In the genomic region with DNA sequence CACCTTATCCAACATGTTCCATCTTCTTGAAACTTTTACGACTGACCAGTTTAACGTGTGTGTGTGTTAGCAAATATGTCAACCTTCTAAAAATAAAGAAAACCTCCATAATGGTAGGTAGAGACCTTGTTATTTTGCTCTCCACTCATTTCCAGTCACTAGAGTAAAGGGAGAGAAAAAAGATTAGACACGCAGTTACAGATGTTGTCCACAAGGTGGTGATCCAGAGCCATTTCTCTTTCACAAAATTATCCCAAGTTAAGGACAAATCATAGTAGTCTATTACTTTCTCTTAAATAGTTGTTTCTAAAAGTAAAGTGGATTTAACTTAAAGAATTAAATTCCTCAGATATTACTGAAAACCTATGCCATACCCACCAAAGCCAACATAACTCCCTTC, we compare ENCODE assay signal across 8 mouse cellular contexts. TPM values are rescaled to one million over a fixed set of nuclear protein-coding genes. Genes with fewer than 3 reads are reported as not detected.
DNase-seq lines count a peak whose midpoint lies in the region; ATAC-seq and TF ChIP-seq lines count a peak whose summit lies in the region.
"Had no signal": no experiment of that assay in that cellular context is flagged by ENCODE, and none has a peak within 500 bp of the region (broad histone marks: within the 10 kb centered on the region; RNA-seq: fewer than 3 reads in every experiment).

No protein-coding gene starts in this region.

- peak; percentile 80 for TF ChIP-seq CTCF in hindbrain, postnatal 0 days (IDR thresholded peaks at IDR 0.05; ENCODE audit: low read depth)
- peak; percentile 51 to 76; a peak in 3 of 4 replicates for TF ChIP-seq CTCF in CH12.LX (conservative IDR thresholded peaks at IDR 0.05 in 1 of 2, IDR thresholded peaks at IDR 0.05 in 1 of 2; ENCODE audit: low read depth in 2 of 2, low read length in 2 of 2)
- peak; percentile 58 for TF ChIP-seq CTCF in Patski (IDR thresholded peaks at IDR 0.05)

- no peaks in the 10 kb centered on the region for H3K4me1 ChIP-seq in hindbrain, postnatal 0 days (ENCODE audit: insufficient read depth, low read length)
- H3K4me1 ChIP-seq in hindbrain, embryonic 13.5 days (replicated peaks) = no peaks in the 10 kb centered on the region
- H3K4me1 ChIP-seq in CH12.LX (ENCODE audit: control insufficient read depth in 1 of 2, insufficient read depth in 2 of 2) = no peaks in the 10 kb centered on the region

- H3K4me2 ChIP-seq in hindbrain, postnatal 0 days (ENCODE audit: low read depth, low read length) = no peak overlapping the region
- no peak overlapping the region for H3K4me2 ChIP-seq in hindbrain, embryonic 13.5 days
- no peak overlapping the region for H3K4me2 ChIP-seq in CH12.LX (ENCODE audit: insufficient read depth, low read depth, poor library complexity, severe bottlenecking)

- dilution Hi-C loops in CH12.LX (cut with MboI; ENCODE audit: extremely low pct_ligation_motif_present, extremely low pct_unique_long_range_greater_than_20kb, low sequenced_read_pairs) = no loop called here

- in situ Hi-C loops in CH12.LX (cut with MboI; ENCODE audit: low pct_ligation_motif_present, low pct_unique_long_range_greater_than_20kb, low sequenced_read_pairs) (no loop called here), Patski (cut with MboI; ENCODE audit: low pct_unique_long_range_greater_than_20kb) (no loop called here)

- H3K27me3 ChIP-seq in hindbrain, postnatal 0 days (ENCODE audit: insufficient read depth, low read length) = no peaks in the 10 kb centered on the region
- no peaks in the 10 kb centered on the region for H3K27me3 ChIP-seq in hindbrain, embryonic 13.5 days
- H3K27me3 ChIP-seq in CH12.LX (replicated peaks) = no peaks in the 10 kb centered on the region
- H3K27me3 ChIP-seq in Patski = no peaks in the 10 kb centered on the region
- H3K27me3 ChIP-seq: megakaryocyte, embryonic 14.5 days had no signal

- peak; percentile 73 for TF ChIP-seq RAD21 in CH12.LX (IDR thresholded peaks at IDR 0.05; ENCODE audit: low read depth, low read length)

- no peak for ATAC-seq in hindbrain, postnatal 0 days
- no peak for ATAC-seq in hindbrain, embryonic 13.5 days (ENCODE audit: low FRiP score)
- no peak for ATAC-seq in Patski

- no peak overlapping the region for H3K27ac ChIP-seq in hindbrain, postnatal 0 days
- H3K27ac ChIP-seq in hindbrain, embryonic 13.5 days = no peak overlapping the region
- no peak overlapping the region for H3K27ac ChIP-seq in CH12.LX (ENCODE audit: insufficient read depth, low read depth)

- CTCF ChIA-PET in Patski (lab: Charles Lee) = interaction anchor here (1.1 to 1.8 kb wide), 3 partner anchors 15 to 148 kb away, joined by 4 read pairs; no protein-coding TSS in a partner anchor

- POLR2A ChIA-PET in Patski (lab: Charles Lee) = no interaction called here

- H3K4me3 ChIP-seq in hindbrain, postnatal 0 days (ENCODE audit: low read length) = no peak overlapping the region
- no peak overlapping the region for H3K4me3 ChIP-seq in hindbrain, embryonic 13.5 days
- no peak overlapping the region for H3K4me3 ChIP-seq in CH12.LX (replicated peaks in 1 of 3; ENCODE audit: low read depth in 2 of 3, low read length in 2 of 3, poor library complexity in 1 of 3)
- H3K4me3 ChIP-seq: megakaryocyte, embryonic 14.5 days had no signal

- no peak for TF ChIP-seq EP300 in CH12.LX (IDR thresholded peaks at IDR 0.05; ENCODE audit: low read length)

- DNase-seq in hindbrain, postnatal 0 days (ENCODE audit: low spot score) = peak; percentile 49
- DNase-seq in CH12.LX (ENCODE audit: extremely low read depth) (peak; percentile 33), Patski (ENCODE audit: low read depth, low spot score) (no peak)
- peak; percentile 12 for DNase-seq in hindlimb bud, embryonic 11.5 days (ENCODE audit: extremely low spot score, low read depth, low spot score)
- DNase-seq in ovary, postnatal 14 days (ENCODE audit: low spot score) = no peak
- no peak for DNase-seq in right cerebral cortex, postnatal 14 days

- peaks cover 17% of the 10 kb centered on the region; the same call in 1 of the 2 replicates for H3K36me3 ChIP-seq in hindbrain, postnatal 0 days (ENCODE audit: insufficient read depth, low read length)
- peaks cover 50% of the 10 kb centered on the region for H3K36me3 ChIP-seq in hindbrain, embryonic 13.5 days
- peaks cover 30 to 71% of the 10 kb centered on the region in 2 experiments for H3K36me3 ChIP-seq in CH12.LX (replicated peaks in 1 of 2; ENCODE audit: control insufficient read depth in 1 of 2, insufficient read depth in 1 of 2, low read length in 1 of 2)

- no peaks in the 10 kb centered on the region; the same call in 1 of the 2 replicates for H3K79me2 ChIP-seq in CH12.LX (replicated peaks; ENCODE audit: control insufficient read depth, extremely low read depth, insufficient read depth, poor library complexity, severe bottlenecking)

- no peak for TF ChIP-seq POLR2A in CH12.LX (IDR thresholded peaks at IDR 0.05; ENCODE audit: low read depth, low read length)

- 64% methylated on average over 3 of the region's 3 CpGs for WGBS in hindbrain, postnatal 0 days
- WGBS in hindbrain, embryonic 13.5 days = 68% methylated on average over 3 of the region's 3 CpGs

- H3K9ac ChIP-seq in hindbrain, postnatal 0 days (replicated peaks; ENCODE audit: low read length) = no peak overlapping the region
- no peak overlapping the region for H3K9ac ChIP-seq in hindbrain, embryonic 13.5 days
- no peak overlapping the region for H3K9ac ChIP-seq in CH12.LX (ENCODE audit: insufficient read depth, low read depth)

- no peaks in the 10 kb centered on the region for H3K9me3 ChIP-seq in hindbrain, postnatal 0 days (ENCODE audit: low read length)
- no peaks in the 10 kb centered on the region for H3K9me3 ChIP-seq in hindbrain, embryonic 13.5 days
- H3K9me3 ChIP-seq in CH12.LX (replicated peaks; ENCODE audit: low read length) = no peaks in the 10 kb centered on the region
- H3K9me3 ChIP-seq: megakaryocyte, embryonic 14.5 days had no signal

TF ChIP-seq in CH12.LX, 34 proteins besides CTCF, POLR2A, EP300 and RAD21:
- peak; percentile 70 for TF ChIP-seq SMC3 (IDR thresholded peaks at IDR 0.05; ENCODE audit: low read depth, low read length)
- TF ChIP-seq GABPA (IDR thresholded peaks at IDR 0.05; ENCODE audit: insufficient replicate concordance, low read depth, low read length) = no peak
- no peak for TF ChIP-seq USF2 (conservative IDR thresholded peaks at IDR 0.05; ENCODE audit: low read depth, low read length)

RNA-seq across cellular contexts. Expression of gene Dner, which starts 37.8 kb away (rescaled TPM):
- 330 and 331 TPM in 2 replicates for total RNA-seq in hindbrain, postnatal 0 days (2014; rRNA removed)
- 318 and 322 TPM in 2 replicates for polyA plus RNA-seq in hindbrain, postnatal 0 days (2015; fragmentation: Nextera tagmentation; extraction: Ambion mirVana)
- 262 and 287 TPM in 2 replicates for polyA plus RNA-seq in hindbrain, embryonic 13.5 days (2015; fragmentation: Nextera tagmentation; extraction: Ambion mirVana)
- total RNA-seq in CH12.LX (2012; rRNA removed) = not detected in 2 replicates
- not detected in 2 replicates for total RNA-seq in CH12.LX (2014; rRNA removed)
- polyA plus RNA-seq in CH12.LX (2012; ENCODE audit: insufficient read length, low read depth) = not detected in 2 replicates
- polyA plus RNA-seq in Patski (2021) = not detected

Comparison
In these comparisons a context has a peak if more than half of its experiments do, and no peak if none do; other contexts are left out.
1. DNase-seq: peak in hindbrain, postnatal 0 days (single experiment), CH12.LX (single experiment) and hindlimb bud, embryonic 11.5 days (single experiment); none in Patski (single experiment), ovary, postnatal 14 days (single experiment) and right cerebral cortex, postnatal 14 days (single experiment).
2. RNA of gene Dner, which starts 37.8 kb away (polyA plus RNA-seq): 318 to 322 TPM in hindbrain, postnatal 0 days and 262 to 287 TPM in hindbrain, embryonic 13.5 days; not detected in Patski (single experiment) and not detected in CH12.LX; every median in the first group is over 100 times any median in the second.
3. Peak in every context shown above with its lines, with median percentiles within 50 percentile points of each other: CTCF ChIP-seq.